ENCODE assay signal across 8 mouse cellular contexts in genomic region chr9:65225795-65226194, GRCm38 (mm10). TPM values are rescaled to one million over a fixed set of nuclear protein-coding genes. Genes with fewer than 3 reads are reported as not detected.
A peak's percentile ranks its signal among the peaks of the same experiment; 100 is the strongest.
DNase-seq lines count a peak whose midpoint lies in the region; ATAC-seq lines count a peak whose summit lies in the region.

No protein-coding gene starts in this region.

- H3K4me1 ChIP-seq in kidney, embryonic 14.5 days (ENCODE audit: control insufficient read depth, insufficient read depth, low read length) = no peaks in the 10 kb centered on the region

- H3K4me3 ChIP-seq in kidney, embryonic 14.5 days (ENCODE audit: low read length) = no peak overlapping the region

- H3K4me2 ChIP-seq in kidney, embryonic 14.5 days (replicated peaks; ENCODE audit: low read depth, low read length) = no peak overlapping the region

- H3K36me3 ChIP-seq in kidney, embryonic 14.5 days (ENCODE audit: control insufficient read depth, insufficient read depth, low read length) = peaks cover 3% of the 10 kb centered on the region; the same call in 1 of the 2 replicates

- no peak overlapping the region for H3K9ac ChIP-seq in kidney, embryonic 14.5 days (ENCODE audit: low read depth, low read length)

- H3K27me3 ChIP-seq in kidney, embryonic 14.5 days (ENCODE audit: control insufficient read depth, insufficient read depth, low read length) = no peaks in the 10 kb centered on the region

- WGBS in kidney, embryonic 14.5 days = 42% methylated on average over 4 of the region's 4 CpGs

- ATAC-seq in kidney, embryonic 14.5 days (ENCODE audit: low FRiP score, low TSS enrichment) = no peak
- no peak for ATAC-seq in megakaryocyte, adult 5-6 weeks (ENCODE audit: poor library complexity, severe bottlenecking)

- H3K9me3 ChIP-seq in kidney, embryonic 14.5 days (ENCODE audit: control insufficient read depth, low read length) = no peaks in the 10 kb centered on the region

- DNase-seq in cerebellum, adult 18-20 months = peak; percentile 24 to 30
- no peak for DNase-seq in cerebellum, adult 9-11 months
- peak; percentile 64 for DNase-seq in kidney, adult 9 months
- DNase-seq in A20 (ENCODE audit: low read depth, low spot score) = peak; percentile 54
- peak; percentile 45 for DNase-seq in embryo, embryonic 9.5 days (ENCODE audit: extremely low spot score)
- DNase-seq in ovary, adult 18-20 months (ENCODE audit: low spot score) = no peak

- no peak overlapping the region for H3K27ac ChIP-seq in kidney, embryonic 14.5 days (ENCODE audit: low read depth, low read length)

RNA-seq across cellular contexts. Expression of gene Parp16, which starts 30.6 kb away (rescaled TPM):
- polyA plus RNA-seq in kidney, embryonic 14.5 days (2014; fragmentation: Nextera tagmentation; extraction: Ambion mirVana) = 4.7 and 7.9 TPM in 2 replicates
- total RNA-seq in megakaryocyte, adult 5-6 weeks (2015) = 0.80 and 1.3 TPM in 2 replicates
- 0.95 and 0.98 TPM in 2 replicates for total RNA-seq in megakaryocyte, adult 5-6 weeks (2017)

RNA-seq across cellular contexts. Expression of gene Cilp, which starts 39.2 kb away (rescaled TPM):
- 0.40 and 0.64 TPM in 2 replicates for polyA plus RNA-seq in kidney, embryonic 14.5 days (2014; fragmentation: Nextera tagmentation; extraction: Ambion mirVana)
- not detected in 2 replicates for total RNA-seq in megakaryocyte, adult 5-6 weeks (2015)
- not detected in 2 replicates for total RNA-seq in megakaryocyte, adult 5-6 weeks (2017)

Comparison
In these comparisons a context has a peak if more than half of its experiments do, and no peak if none do; other contexts are left out.
1. DNase-seq: peak in cerebellum, adult 18-20 months (2 of 2), kidney, adult 9 months (single experiment), A20 (single experiment) and embryo, embryonic 9.5 days (single experiment); none in cerebellum, adult 9-11 months (single experiment) and ovary, adult 18-20 months (single experiment).